Mouse (Mus musculus): ENCODE measurements around the gene Suco. TPM values are rescaled to one million over a fixed set of nuclear protein-coding genes. Genes with fewer than 3 reads are reported as not detected.
A peak's percentile ranks its signal among the peaks of the same experiment; 100 is the strongest.

Gene Suco
- polyA plus RNA-seq, 1 experiment from 2014 or later = 22.6 TPM

- DNase-seq (ENCODE audit: low spot score) (no peak), ATAC-seq (no peak)
- H3K27ac ChIP-seq (ENCODE audit: low read depth, low read length) = no peak overlapping the region
- H3K4me1 ChIP-seq (ENCODE audit: control insufficient read depth, insufficient read depth, low read length) = peaks cover 9% of the 10 kb centered on the region
- no peaks in the 10 kb centered on the region for H3K9me3 ChIP-seq (replicated peaks; ENCODE audit: control insufficient read depth, low read length)
- H3K9ac ChIP-seq (ENCODE audit: low read length) = no peak overlapping the region
- 85% methylated on average over 1 of the region's 1 CpGs for WGBS
- no peaks in the 10 kb centered on the region for H3K27me3 ChIP-seq (replicated peaks; ENCODE audit: control insufficient read depth, insufficient read depth, low read length)
- H3K4me3 ChIP-seq (ENCODE audit: low read depth, low read length) = no peak overlapping the region
- no peak overlapping the region for H3K4me2 ChIP-seq (ENCODE audit: low read length)
- no peaks in the 10 kb centered on the region for H3K36me3 ChIP-seq (ENCODE audit: control insufficient read depth, insufficient read depth, low read length)
Measured at GRCm38 (mm10) chr1:161869422-161869821, 7.1 kb downstream of the Suco start.

GRCm38 (mm10) chr1:161868413-161868812, 8.1 kb downstream of the Suco start:
- no peak overlapping the region for H3K9ac ChIP-seq (ENCODE audit: low read length)
- DNase-seq (ENCODE audit: low spot score) (no peak), ATAC-seq (no peak)
- H3K4me1 ChIP-seq (ENCODE audit: control insufficient read depth, insufficient read depth, low read length) = no peaks in the 10 kb centered on the region
- H3K27me3 ChIP-seq (replicated peaks; ENCODE audit: control insufficient read depth, insufficient read depth, low read length) = no peaks in the 10 kb centered on the region
- no peaks in the 10 kb centered on the region for H3K36me3 ChIP-seq (ENCODE audit: control insufficient read depth, insufficient read depth, low read length)
- H3K4me3 ChIP-seq (ENCODE audit: low read depth, low read length) = no peak overlapping the region
- no peak overlapping the region for H3K27ac ChIP-seq (ENCODE audit: low read depth, low read length)
- no peaks in the 10 kb centered on the region for H3K9me3 ChIP-seq (replicated peaks; ENCODE audit: control insufficient read depth, low read length)
- H3K4me2 ChIP-seq (ENCODE audit: low read length) = no peak overlapping the region

GRCm38 (mm10) chr1:161863742-161864141, 12.7 kb downstream of the Suco start:
- no peaks in the 10 kb centered on the region for H3K27me3 ChIP-seq (replicated peaks; ENCODE audit: control insufficient read depth, insufficient read depth, low read length)
- H3K4me2 ChIP-seq (ENCODE audit: low read length) = no peak overlapping the region
- 0 out of 2 replicates have a peak, but pooled peaks cover 3% of the 10 kb centered on the region for H3K36me3 ChIP-seq (ENCODE audit: control insufficient read depth, insufficient read depth, low read length)
- ATAC-seq (no peak), DNase-seq (ENCODE audit: low spot score) (no peak)
- WGBS = 86% methylated on average over 2 of the region's 2 CpGs
- no peaks in the 10 kb centered on the region for H3K4me1 ChIP-seq (ENCODE audit: control insufficient read depth, insufficient read depth, low read length)
- no peak overlapping the region for H3K9ac ChIP-seq (ENCODE audit: low read length)
- H3K9me3 ChIP-seq (replicated peaks; ENCODE audit: control insufficient read depth, low read length) = no peaks in the 10 kb centered on the region
- H3K4me3 ChIP-seq (ENCODE audit: low read depth, low read length) = no peak overlapping the region
- no peak overlapping the region for H3K27ac ChIP-seq (ENCODE audit: low read depth, low read length)

GRCm38 (mm10) chr1:161859248-161859647, 17.2 kb downstream of the Suco start:
- Histone ChIP-seq H3K4me1 (ENCODE audit: control insufficient read depth, insufficient read depth, low read length) (no peaks in the 10 kb centered on the region), H3K36me3 (ENCODE audit: control insufficient read depth, insufficient read depth, low read length) (peaks cover 15% of the 10 kb centered on the region), H3K9ac (ENCODE audit: low read length) (no peak overlapping the region), H3K9me3 (replicated peaks; ENCODE audit: control insufficient read depth, low read length) (no peaks in the 10 kb centered on the region), H3K4me2 (ENCODE audit: low read length) (no peak overlapping the region), H3K4me3 (ENCODE audit: low read depth, low read length) (no peak overlapping the region), H3K27ac (ENCODE audit: low read depth, low read length) (no peak overlapping the region), H3K27me3 (replicated peaks; ENCODE audit: control insufficient read depth, insufficient read depth, low read length) (no peaks in the 10 kb centered on the region)
- 93% methylated on average over 2 of the region's 2 CpGs for whole genome bisulfite sequencing
- ATAC-seq = no peak
- no peak for DNase-seq (ENCODE audit: low spot score)

- H3K36me3 ChIP-seq (ENCODE audit: control insufficient read depth, insufficient read depth, low read length) = peaks cover 23% of the 10 kb centered on the region; the same call in 1 of the 2 replicates
- 51% methylated on average over 2 of the region's 2 CpGs for WGBS
- no peaks in the 10 kb centered on the region for H3K27me3 ChIP-seq (replicated peaks; ENCODE audit: control insufficient read depth, insufficient read depth, low read length)
- no peak overlapping the region for H3K4me2 ChIP-seq (ENCODE audit: low read length)
- H3K9me3 ChIP-seq (replicated peaks; ENCODE audit: control insufficient read depth, low read length) = no peaks in the 10 kb centered on the region
- no peak overlapping the region for H3K4me3 ChIP-seq (ENCODE audit: low read depth, low read length)
- DNase-seq (ENCODE audit: low spot score) (peak; percentile 31), ATAC-seq (peak; percentile 57; the same call in 1 of the 2 replicates)
- H3K9ac ChIP-seq (ENCODE audit: low read length) = no peak overlapping the region
- no peak overlapping the region for H3K27ac ChIP-seq (ENCODE audit: low read depth, low read length)
- H3K4me1 ChIP-seq (ENCODE audit: control insufficient read depth, insufficient read depth, low read length) = no peaks in the 10 kb centered on the region
Measured at GRCm38 (mm10) chr1:161826677-161827076, 49.8 kb downstream of the Suco start.

- no peaks in the 10 kb centered on the region for H3K27me3 ChIP-seq (replicated peaks; ENCODE audit: control insufficient read depth, insufficient read depth, low read length)
- ATAC-seq (no peak), DNase-seq (ENCODE audit: low spot score) (no peak)
- H3K27ac ChIP-seq (ENCODE audit: low read depth, low read length) = no peak overlapping the region
- H3K4me1 ChIP-seq (ENCODE audit: control insufficient read depth, insufficient read depth, low read length) = no peaks in the 10 kb centered on the region
- no peaks in the 10 kb centered on the region for H3K9me3 ChIP-seq (replicated peaks; ENCODE audit: control insufficient read depth, low read length)
- H3K4me3 ChIP-seq (ENCODE audit: low read depth, low read length) = no peak overlapping the region
- no peaks in the 10 kb centered on the region for H3K36me3 ChIP-seq (ENCODE audit: control insufficient read depth, insufficient read depth, low read length)
- H3K9ac ChIP-seq (ENCODE audit: low read length) = no peak overlapping the region
- WGBS = 92% methylated on average over 5 of the region's 5 CpGs
- H3K4me2 ChIP-seq (ENCODE audit: low read length) = no peak overlapping the region
Measured at GRCm38 (mm10) chr1:161809428-161809827, 67.1 kb downstream of the Suco start.

GRCm38 (mm10) chr1:161808980-161809379, 67.5 kb downstream of the Suco start:
- no peak for ATAC-seq
- Histone ChIP-seq H3K9ac (ENCODE audit: low read length) (no peak overlapping the region), H3K27ac (ENCODE audit: low read depth, low read length) (no peak overlapping the region), H3K9me3 (replicated peaks; ENCODE audit: control insufficient read depth, low read length) (no peaks in the 10 kb centered on the region), H3K36me3 (ENCODE audit: control insufficient read depth, insufficient read depth, low read length) (no peaks in the 10 kb centered on the region), H3K27me3 (replicated peaks; ENCODE audit: control insufficient read depth, insufficient read depth, low read length) (no peaks in the 10 kb centered on the region), H3K4me3 (ENCODE audit: low read depth, low read length) (no peak overlapping the region), H3K4me1 (ENCODE audit: control insufficient read depth, insufficient read depth, low read length) (no peaks in the 10 kb centered on the region), H3K4me2 (ENCODE audit: low read length) (no peak overlapping the region)
- DNase-seq (ENCODE audit: low spot score) = no peak
- 80% methylated on average over 6 of the region's 6 CpGs for WGBS

- H3K4me1 ChIP-seq (ENCODE audit: control insufficient read depth, insufficient read depth, low read length) = no peaks in the 10 kb centered on the region
- no peak overlapping the region for H3K4me3 ChIP-seq (ENCODE audit: low read depth, low read length)
- no peaks in the 10 kb centered on the region for H3K27me3 ChIP-seq (replicated peaks; ENCODE audit: control insufficient read depth, insufficient read depth, low read length)
- no peaks in the 10 kb centered on the region for H3K36me3 ChIP-seq (ENCODE audit: control insufficient read depth, insufficient read depth, low read length)
- no peaks in the 10 kb centered on the region for H3K9me3 ChIP-seq (replicated peaks; ENCODE audit: control insufficient read depth, low read length)
- ATAC-seq = no peak
- H3K9ac ChIP-seq (ENCODE audit: low read length) = no peak overlapping the region
- no peak for DNase-seq (ENCODE audit: low spot score)
- H3K27ac ChIP-seq (ENCODE audit: low read depth, low read length) = no peak overlapping the region
- 91% methylated on average over 8 of the region's 8 CpGs for WGBS
- no peak overlapping the region for H3K4me2 ChIP-seq (ENCODE audit: low read length)
Measured at GRCm38 (mm10) chr1:161804541-161804971, 71.9 kb downstream of the Suco start.

GRCm38 (mm10) chr1:161801321-161801720, 75.2 kb downstream of the Suco start:
- H3K9me3 ChIP-seq (replicated peaks; ENCODE audit: control insufficient read depth, low read length) = no peaks in the 10 kb centered on the region
- H3K27ac ChIP-seq (ENCODE audit: low read depth, low read length) = no peak overlapping the region
- DNase-seq (ENCODE audit: low spot score) (no peak), ATAC-seq (no peak)
- WGBS = 88% methylated on average over 2 of the region's 2 CpGs
- H3K4me3 ChIP-seq (ENCODE audit: low read depth, low read length) = no peak overlapping the region
- no peak overlapping the region for H3K4me2 ChIP-seq (ENCODE audit: low read length)
- no peaks in the 10 kb centered on the region for H3K4me1 ChIP-seq (ENCODE audit: control insufficient read depth, insufficient read depth, low read length)
- no peaks in the 10 kb centered on the region for H3K27me3 ChIP-seq (replicated peaks; ENCODE audit: control insufficient read depth, insufficient read depth, low read length)
- H3K36me3 ChIP-seq (ENCODE audit: control insufficient read depth, insufficient read depth, low read length) = no peaks in the 10 kb centered on the region
- no peak overlapping the region for H3K9ac ChIP-seq (ENCODE audit: low read length)
